Mouse (Mus musculus) neural tube, embryonic 11.5 days (tissue): Measurements from ENCODE around the gene Scimp. TPM values are rescaled to one million over a fixed set of nuclear protein-coding genes. Genes with fewer than 3 reads are reported as not detected.

ENCODE experiments used
- ATAC-seq: fragments of 200-750 bp; cut with Nextera tagmentation; 2 replicates; pipeline ENCODE4 v1.8.0; 2017; ENCODE audit warnings: moderate number of reproducible peaks, mild to moderate bottlenecking, moderate TSS enrichment, moderate library complexity; ENCODE audit not compliant: insufficient read depth, low FRiP score, low TSS enrichment
- DNase-seq: peaks from one replicate; pipeline ENCODE4 v3.0.0-alpha.2; 2015; ENCODE audit warnings: low spot score
- H3K27ac ChIP-seq: fragments of 300-500 bp; sonication (generic); 2 replicates; pipeline ENCODE4 v1.5.1; 2014; ENCODE audit warnings: low read depth, mild to moderate bottlenecking, low read length
- H3K27me3 ChIP-seq: fragments of 300-500 bp; sonication (generic); 2 replicates; pipeline ENCODE4 v1.6.1; 2014; ENCODE audit warnings: mild to moderate bottlenecking, low read length, mixed read lengths; ENCODE audit not compliant: control insufficient read depth, insufficient read depth
- H3K36me3 ChIP-seq: fragments of 300-500 bp; sonication (generic); 2 replicates; pipeline ENCODE4 v1.6.1; 2014; ENCODE audit warnings: mild to moderate bottlenecking, low read length, moderate library complexity, mixed read lengths; ENCODE audit not compliant: control insufficient read depth, insufficient read depth
- H3K4me1 ChIP-seq: fragments of 300-500 bp; sonication (generic); 2 replicates; pipeline ENCODE4 v1.6.1; 2014; ENCODE audit warnings: low read length, mixed read lengths; ENCODE audit not compliant: control insufficient read depth, insufficient read depth
- H3K4me2 ChIP-seq: fragments of 300-500 bp; sonication (generic); 2 replicates; pipeline ENCODE4 v1.6.1; 2014; ENCODE audit warnings: low read depth, mild to moderate bottlenecking, moderate library complexity
- H3K4me3 ChIP-seq: fragments of 300-500 bp; sonication (generic); 2 replicates; pipeline ENCODE4 v1.5.1; 2014; ENCODE audit warnings: low read depth, low read length
- H3K9ac ChIP-seq: fragments of 300-500 bp; sonication (generic); 2 replicates; pipeline ENCODE4 v1.6.1; 2014; ENCODE audit warnings: mild to moderate bottlenecking, low read length
- H3K9me3 ChIP-seq: fragments of 300-500 bp; sonication (generic); 2 replicates; pipeline ENCODE4 v1.6.1; 2016; ENCODE audit warnings: low read length; ENCODE audit not compliant: control insufficient read depth
- WGBS: fragments of 180-500 bp; shearing (Covaris S2); extraction: QIAGEN DNeasy Blood & Tissue Kit; methylation state at CpG from one replicate; pipeline ENCODE4 v1.1.7; 2014; 5-methylcytosine and 5-hydroxymethylcytosine counted together
- polyA plus RNA-seq: library from polyadenylated mRNA; unstranded; fragments of >200 nt; fragmentation: Nextera tagmentation; extraction: Ambion mirVana; gene quantifications from 2 replicates; pipeline ENCODE4 v1.2.1, GENCODE M21; 2014

Gene Scimp
- polyA plus RNA-seq, 1 experiment from 2014 or later = 0.29 TPM

- ATAC-seq = no peak
Measured at GRCm38 (mm10) chr11:70805641-70806175, 6.7 kb downstream of the Scimp start.

GRCm38 (mm10) chr11:70804395-70804794, 8.0 kb downstream of the Scimp start:
- Histone ChIP-seq H3K27ac (no peak overlapping the region), H3K9ac (no peak overlapping the region), H3K27me3 (no peaks in the 10 kb centered on the region), H3K4me3 (no peak overlapping the region), H3K4me2 (no peak overlapping the region), H3K36me3 (no peaks in the 10 kb centered on the region), H3K9me3 (0 out of 2 replicates have a peak, but pooled peaks cover 4% of the 10 kb centered on the region), H3K4me1 (no peaks in the 10 kb centered on the region)
- no peak for DNase-seq
- ATAC-seq = no peak
- WGBS = 79% methylated on average over 3 of the region's 3 CpGs

More at GRCm38 (mm10) chr11:70805641-70806175, 6.7 kb downstream of the Scimp start:
- Histone ChIP-seq H3K4me1 (no peaks in the 10 kb centered on the region), H3K4me3 (no peak overlapping the region), H3K27me3 (no peaks in the 10 kb centered on the region), H3K4me2 (no peak overlapping the region), H3K27ac (no peak overlapping the region), H3K9me3 (0 out of 2 replicates have a peak, but pooled peaks cover 4% of the 10 kb centered on the region), H3K9ac (no peak overlapping the region), H3K36me3 (no peaks in the 10 kb centered on the region)
- DNase-seq = no peak
- 82% methylated on average over 8 of the region's 8 CpGs for WGBS

- no peaks in the 10 kb centered on the region for H3K4me1 ChIP-seq
- no peak overlapping the region for H3K9ac ChIP-seq
- no peak overlapping the region for H3K4me2 ChIP-seq
- H3K27me3 ChIP-seq = no peaks in the 10 kb centered on the region
- ATAC-seq = no peak
- no peak for DNase-seq
- H3K27ac ChIP-seq = no peak overlapping the region
- no peaks in the 10 kb centered on the region for H3K36me3 ChIP-seq
- 87% methylated on average over 6 of the region's 6 CpGs for WGBS
- H3K9me3 ChIP-seq = 0 out of 2 replicates have a peak, but pooled peaks cover 4% of the 10 kb centered on the region
- H3K4me3 ChIP-seq = no peak overlapping the region
Measured at GRCm38 (mm10) chr11:70803711-70804200, 8.6 kb downstream of the Scimp start.

- Histone ChIP-seq H3K9ac (no peak overlapping the region), H3K36me3 (no peaks in the 10 kb centered on the region), H3K4me1 (no peaks in the 10 kb centered on the region), H3K4me2 (no peak overlapping the region), H3K27me3 (no peaks in the 10 kb centered on the region), H3K27ac (no peak overlapping the region), H3K4me3 (no peak overlapping the region), H3K9me3 (0 out of 2 replicates have a peak, but pooled peaks cover 4% of the 10 kb centered on the region)
- no peak for DNase-seq
- no peak for ATAC-seq
- 81% methylated on average over 2 of the region's 2 CpGs for WGBS
Measured at GRCm38 (mm10) chr11:70802865-70803261, 9.5 kb downstream of the Scimp start.

- DNase-seq = no peak
- Histone ChIP-seq H3K4me3 (no peak overlapping the region), H3K9ac (no peak overlapping the region), H3K27me3 (no peaks in the 10 kb centered on the region), H3K27ac (no peak overlapping the region), H3K9me3 (0 out of 2 replicates have a peak, but pooled peaks cover 4% of the 10 kb centered on the region), H3K4me1 (no peaks in the 10 kb centered on the region), H3K4me2 (no peak overlapping the region), H3K36me3 (no peaks in the 10 kb centered on the region)
- no peak for ATAC-seq
- 84% methylated on average over 2 of the region's 2 CpGs for WGBS
Measured at GRCm38 (mm10) chr11:70802208-70802864, 10.1 kb downstream of the Scimp start.

GRCm38 (mm10) chr11:70792409-70792808, 20.0 kb downstream of the Scimp start:
- no peaks in the 10 kb centered on the region for H3K27me3 ChIP-seq
- H3K27ac ChIP-seq = no peak overlapping the region
- H3K4me3 ChIP-seq = no peak overlapping the region
- 93% methylated on average over 1 of the region's 1 CpGs for WGBS
- no peak overlapping the region for H3K4me2 ChIP-seq
- DNase-seq (no peak), ATAC-seq (no peak)
- no peaks in the 10 kb centered on the region for H3K36me3 ChIP-seq
- H3K4me1 ChIP-seq = no peaks in the 10 kb centered on the region
- no peaks in the 10 kb centered on the region for H3K9me3 ChIP-seq
- no peak overlapping the region for H3K9ac ChIP-seq

- no peaks in the 10 kb centered on the region for H3K4me1 ChIP-seq
- no peaks in the 10 kb centered on the region for H3K36me3 ChIP-seq
- H3K4me3 ChIP-seq = no peak overlapping the region
- no peaks in the 10 kb centered on the region for H3K9me3 ChIP-seq
- H3K9ac ChIP-seq = no peak overlapping the region
- no peak overlapping the region for H3K4me2 ChIP-seq
- DNase-seq (no peak), ATAC-seq (no peak)
- H3K27me3 ChIP-seq = no peaks in the 10 kb centered on the region
- H3K27ac ChIP-seq = no peak overlapping the region
- 93% methylated on average over 5 of the region's 5 CpGs for WGBS
Measured at GRCm38 (mm10) chr11:70791676-70792075, 20.7 kb downstream of the Scimp start.

- Histone ChIP-seq H3K4me3 (no peak overlapping the region), H3K27ac (no peak overlapping the region), H3K9me3 (no peaks in the 10 kb centered on the region), H3K36me3 (no peaks in the 10 kb centered on the region), H3K9ac (no peak overlapping the region), H3K27me3 (no peaks in the 10 kb centered on the region), H3K4me2 (no peak overlapping the region), H3K4me1 (no peaks in the 10 kb centered on the region)
- no peak for DNase-seq
- 78% methylated on average over 7 of the region's 7 CpGs for WGBS
- ATAC-seq = no peak
Measured at GRCm38 (mm10) chr11:70790874-70791551, 21.4 kb downstream of the Scimp start.
